Mouse (Mus musculus): ENCODE data around the gene Slc17a5. TPM values are rescaled to one million over a fixed set of nuclear protein-coding genes. Genes with fewer than 3 reads are reported as not detected.
"Not testable (repeated sequence)": the region's sequence is repeated elsewhere in the genome, so short reads cannot be mapped to it uniquely, and the experiment has no call there.

Gene Slc17a5
- total RNA-seq, 2 experiments from 2014 or later, result 23.0 to 24.5 TPM

- no peak for TF ChIP-seq CTCF (conservative IDR thresholded peaks at IDR 0.05)
- DNase-seq (ENCODE audit: low spot score in 2 of 2), result no peak
- Histone ChIP-seq H3K27ac (no peak overlapping the region), H3K4me3 (no peak overlapping the region)
Observed at GRCm38 (mm10) chr9:78504679-78505078, 83.2 kb downstream of the Slc17a5 start.

GRCm38 (mm10) chr9:78504133-78504532, 83.7 kb downstream of the Slc17a5 start:
- no peak for TF ChIP-seq CTCF (conservative IDR thresholded peaks at IDR 0.05)
- Histone ChIP-seq H3K4me3 (no peak overlapping the region), H3K27ac (peak overlapping the region; percentile 25; the same call in 1 of the 2 replicates)
- no peak for DNase-seq (ENCODE audit: low spot score in 2 of 2)

- no peak for DNase-seq (ENCODE audit: low spot score in 2 of 2)
- H3K27ac ChIP-seq, result peak overlapping the region; percentile 76
- no peak for TF ChIP-seq CTCF (conservative IDR thresholded peaks at IDR 0.05)
- no peak overlapping the region; the same call in 1 of the 2 replicates for H3K4me3 ChIP-seq
Observed at GRCm38 (mm10) chr9:78503223-78504079, 84.4 kb downstream of the Slc17a5 start.

GRCm38 (mm10) chr9:78501284-78501683, 86.6 kb downstream of the Slc17a5 start:
- no peak for DNase-seq (ENCODE audit: low spot score in 2 of 2)
- Histone ChIP-seq H3K4me3 (no peak overlapping the region), H3K27ac (no peak overlapping the region)
- peak; percentile 33; the same call in 1 of the 2 replicates for TF ChIP-seq CTCF (conservative IDR thresholded peaks at IDR 0.05)

- no peak for DNase-seq (ENCODE audit: low spot score in 2 of 2)
- no peak overlapping the region for H3K4me3 ChIP-seq
- no peak for TF ChIP-seq CTCF (conservative IDR thresholded peaks at IDR 0.05)
- no peak overlapping the region for H3K27ac ChIP-seq
Observed at GRCm38 (mm10) chr9:78500386-78500785, 87.5 kb downstream of the Slc17a5 start.

GRCm38 (mm10) chr9:78493171-78493570, 94.7 kb downstream of the Slc17a5 start:
- no peak for DNase-seq (ENCODE audit: low spot score in 2 of 2)
- TF ChIP-seq CTCF (conservative IDR thresholded peaks at IDR 0.05), result no peak
- no peak overlapping the region for H3K27ac ChIP-seq
- H3K4me3 ChIP-seq, result no peak overlapping the region

- DNase-seq (ENCODE audit: low spot score in 2 of 2), result no peak
- Histone ChIP-seq H3K27ac (no peak overlapping the region), H3K4me3 (no peak overlapping the region)
- no peak for TF ChIP-seq CTCF (conservative IDR thresholded peaks at IDR 0.05)
Observed at GRCm38 (mm10) chr9:78492254-78492653, 95.6 kb downstream of the Slc17a5 start.

- no peak for DNase-seq (ENCODE audit: low spot score in 2 of 2)
- Histone ChIP-seq H3K27ac (no peak overlapping the region), H3K4me3 (no peak overlapping the region)
- TF ChIP-seq CTCF (conservative IDR thresholded peaks at IDR 0.05), result no peak
Observed at GRCm38 (mm10) chr9:78491169-78491568, 96.7 kb downstream of the Slc17a5 start.

- Histone ChIP-seq H3K27ac (peak within 1 kb of the TSS; percentile 84), H3K4me3 (peak within 1 kb of the TSS; percentile 62)
- DNase-seq (ENCODE audit: low spot score in 2 of 2), result peak in 1 of 2 experiments; percentile 42
- TF ChIP-seq CTCF (conservative IDR thresholded peaks at IDR 0.05), result no peak
Observed at GRCm38 (mm10) chr9:78488890-78489420, 98.9 kb downstream of the Slc17a5 start, which contains the start of gene Eef1a1. Gene Eef1a1 (minus strand): TSS chr9:78489151.

GRCm38 (mm10) chr9:78488021-78488420, 99.8 kb downstream of the Slc17a5 start:
- not testable (repeated sequence) for DNase-seq (ENCODE audit: low spot score in 2 of 2); H3K27ac ChIP-seq; H3K4me3 ChIP-seq

Other genes starting within 250 kb of the Slc17a5 start
- not detected for gene Gsta2, start 232.3 kb downstream of the Slc17a5 start, total RNA-seq (2021)
- not detected for gene Dppa5a, start 219.9 kb downstream of the Slc17a5 start, total RNA-seq (2021)
- gene Ooep, start 209.3 kb downstream of the Slc17a5 start, total RNA-seq (2021), result under 1 TPM in 1 of 2 experiments, not detected in 1; 0.17 TPM
- gene Ddx43, start 192.3 kb downstream of the Slc17a5 start, total RNA-seq (2021), result not detected
- under 1 TPM; 0.79 to 0.92 TPM for gene Cgas, start 144.8 kb downstream of the Slc17a5 start, total RNA-seq (2021)
- 10 to 100 TPM; 25.1 to 25.8 TPM for gene Mto1, start 139.8 kb downstream of the Slc17a5 start, total RNA-seq (2021)
- 1 to 10 TPM; 1.3 to 1.5 TPM for gene Gm17324, start 139.3 kb downstream of the Slc17a5 start, total RNA-seq (2021)
- 1,000 to 10,000 TPM; 3,119 to 3,317 TPM for gene Eef1a1, start 98.9 kb downstream of the Slc17a5 start, total RNA-seq (2021)
- 1 to 10 TPM; 3.1 to 3.5 TPM for gene Cd109, start 27.5 kb upstream of the Slc17a5 start, total RNA-seq (2021)